Comparison of ENCODE assay signal across 27 mouse cellular contexts in the genomic region with DNA sequence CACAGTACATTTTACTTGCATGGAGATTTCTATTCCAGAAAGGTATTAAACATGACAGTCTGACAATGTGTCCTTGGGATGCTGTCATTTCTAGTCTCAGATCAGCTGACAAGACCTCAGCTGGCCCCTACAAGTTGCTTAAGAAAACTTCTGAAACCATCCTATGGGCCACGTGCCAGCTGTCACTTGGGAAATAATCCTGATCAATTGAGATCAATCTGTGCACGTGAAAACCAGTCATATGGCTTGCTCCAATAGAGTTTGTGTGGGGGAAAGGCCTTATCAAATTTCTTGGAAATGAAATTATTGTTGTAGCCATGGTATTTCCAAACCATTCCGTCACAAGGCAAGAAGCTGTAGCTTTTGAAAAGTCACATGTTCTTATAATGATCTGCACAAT. TPM values are rescaled to one million over a fixed set of nuclear protein-coding genes. Genes with fewer than 3 reads are reported as not detected.
"Had no signal": no experiment of that assay in that cellular context is flagged by ENCODE, and none has a peak within 500 bp of the region (broad histone marks: within the 10 kb centered on the region; RNA-seq: fewer than 3 reads in every experiment).

No protein-coding gene starts in this region.

- DNase-seq: lung, adult 18-20 months; lung, embryonic 14.5 days; lung, postnatal 10 days; lung, postnatal 4 days; midbrain, embryonic 14.5 days; retina, postnatal 1 day; right cerebral cortex, adult 18-20 months; right cerebral cortex, postnatal 25 days; right cerebral cortex, postnatal 4 days; spleen, adult 18-20 months; thymus, adult 18-20 months; thymus, postnatal 14 days; thymus, postnatal 36 days had no signal

RNA-seq across cellular contexts. Expression of a gene that starts 50.8 kb away (rescaled TPM):
- total RNA-seq: megakaryocyte, adult 5-6 weeks; megakaryocyte-erythroid progenitor cell, adult 5-6 weeks had no signal
- polyA plus RNA-seq: lung, embryonic 14.5 days; lung, embryonic 16.5 days; midbrain, embryonic 10.5 days; midbrain, embryonic 12.5 days; midbrain, embryonic 14.5 days; midbrain, embryonic 16.5 days; myocyte; neural tube, embryonic 11.5 days; neural tube, embryonic 13.5 days; neural tube, embryonic 15.5 days; small intestine, adult 2 months; stomach, embryonic 14.5 days; stomach, embryonic 16.5 days; thymus, postnatal 0 days had no signal
